Mouse (Mus musculus) urinary bladder, postnatal 10 days (tissue): ENCODE results near the gene Gm20817.
"Not testable (repeated sequence)": the region's sequence is repeated elsewhere in the genome, so short reads cannot be mapped to it uniquely, and the experiment has no call there.

Experiments used
- DNase-seq: peaks from one replicate; pipeline ENCODE4 v3.0.0; 2022; ENCODE audit warnings: low spot score

Gm20817 gene

DNA sequence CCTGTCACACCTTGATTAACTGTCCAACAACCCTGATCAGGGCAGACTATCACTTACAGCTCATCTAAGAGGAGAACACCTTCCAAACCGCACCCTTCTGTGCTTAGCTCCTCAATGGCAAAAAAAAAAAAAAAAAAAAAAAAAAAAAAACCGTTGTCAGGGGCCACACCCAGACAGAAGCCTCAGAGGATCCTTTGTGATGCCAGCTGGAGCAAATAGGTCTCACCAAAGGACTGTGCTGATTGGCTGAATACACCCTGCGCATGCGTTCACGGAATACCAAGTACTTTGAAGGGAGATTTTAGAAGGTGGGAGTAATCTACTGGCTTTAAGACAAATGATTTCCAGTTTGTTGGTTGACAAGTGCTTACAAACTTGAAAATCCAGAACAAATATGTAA, at the start of gene Gm20817:
Gm20817 (minus strand) TSS at position 101 of the 400 bp plus-strand sequence.
- DNase-seq, result not testable (repeated sequence)
